Mouse (Mus musculus) neural tube, embryonic 14.5 days (tissue): ENCODE results near the gene Atoh8. TPM values are rescaled to one million over a fixed set of nuclear protein-coding genes. Genes with fewer than 3 reads are reported as not detected.

Source experiments
- ATAC-seq: fragments of 200-750 bp; cut with Nextera tagmentation; 2 replicates; pipeline ENCODE4 v1.8.0; 2017; ENCODE audit warnings: low read depth, mild to moderate bottlenecking, moderate TSS enrichment, moderate library complexity
- H3K27ac ChIP-seq: fragments of 300-500 bp; sonication (generic); 2 replicates; pipeline ENCODE4 v1.5.1; 2014; ENCODE audit warnings: low read depth, mild to moderate bottlenecking, control low read depth, low read length, moderate library complexity, mixed read lengths
- H3K27me3 ChIP-seq: fragments of 300-500 bp; sonication (generic); 2 replicates; pipeline ENCODE4 v1.6.1; 2014; ENCODE audit warnings: low read length; ENCODE audit not compliant: control insufficient read depth, insufficient read depth
- H3K36me3 ChIP-seq: fragments of 300-500 bp; sonication (generic); 2 replicates; pipeline ENCODE4 v1.6.1; 2014; ENCODE audit warnings: low read length, mixed read lengths; ENCODE audit not compliant: control insufficient read depth, insufficient read depth
- H3K4me1 ChIP-seq: fragments of 300-500 bp; sonication (generic); 2 replicates; pipeline ENCODE4 v1.6.1; 2014; ENCODE audit warnings: low read length; ENCODE audit not compliant: control insufficient read depth, insufficient read depth
- H3K4me2 ChIP-seq: fragments of 300-500 bp; sonication (generic); 2 replicates; pipeline ENCODE4 v1.6.1; 2014; ENCODE audit warnings: mild to moderate bottlenecking, low read depth, low read length, control low read depth
- H3K4me3 ChIP-seq: fragments of 300-500 bp; sonication (generic); 2 replicates; pipeline ENCODE4 v1.5.1; 2014; ENCODE audit warnings: low read depth, low read length, control low read depth, mixed read lengths
- H3K9ac ChIP-seq: fragments of 300-500 bp; sonication (generic); replicated peaks from 2 replicates; pipeline ENCODE4 v1.6.1; 2014; ENCODE audit warnings: low read depth, mild to moderate bottlenecking, control low read depth, low read length, mixed read lengths
- H3K9me3 ChIP-seq: fragments of 300-500 bp; sonication (generic); 2 replicates; pipeline ENCODE4 v1.6.1; 2016; ENCODE audit warnings: low read length; ENCODE audit not compliant: control insufficient read depth
- WGBS: fragments of 180-500 bp; shearing (Covaris S2); extraction: QIAGEN DNeasy Blood & Tissue Kit; methylation state at CpG from one replicate; pipeline ENCODE4 v1.1.7; 2014; 5-methylcytosine and 5-hydroxymethylcytosine counted together
- polyA plus RNA-seq: library from polyadenylated mRNA; unstranded; fragments of >200 nt; fragmentation: Nextera tagmentation; extraction: Ambion mirVana; gene quantifications from 2 replicates; pipeline ENCODE4 v1.2.1, GENCODE M21; 2014

The Atoh8 gene
- 1.1 and 2.4 TPM in 2 replicates for polyA plus RNA-seq

DNA sequence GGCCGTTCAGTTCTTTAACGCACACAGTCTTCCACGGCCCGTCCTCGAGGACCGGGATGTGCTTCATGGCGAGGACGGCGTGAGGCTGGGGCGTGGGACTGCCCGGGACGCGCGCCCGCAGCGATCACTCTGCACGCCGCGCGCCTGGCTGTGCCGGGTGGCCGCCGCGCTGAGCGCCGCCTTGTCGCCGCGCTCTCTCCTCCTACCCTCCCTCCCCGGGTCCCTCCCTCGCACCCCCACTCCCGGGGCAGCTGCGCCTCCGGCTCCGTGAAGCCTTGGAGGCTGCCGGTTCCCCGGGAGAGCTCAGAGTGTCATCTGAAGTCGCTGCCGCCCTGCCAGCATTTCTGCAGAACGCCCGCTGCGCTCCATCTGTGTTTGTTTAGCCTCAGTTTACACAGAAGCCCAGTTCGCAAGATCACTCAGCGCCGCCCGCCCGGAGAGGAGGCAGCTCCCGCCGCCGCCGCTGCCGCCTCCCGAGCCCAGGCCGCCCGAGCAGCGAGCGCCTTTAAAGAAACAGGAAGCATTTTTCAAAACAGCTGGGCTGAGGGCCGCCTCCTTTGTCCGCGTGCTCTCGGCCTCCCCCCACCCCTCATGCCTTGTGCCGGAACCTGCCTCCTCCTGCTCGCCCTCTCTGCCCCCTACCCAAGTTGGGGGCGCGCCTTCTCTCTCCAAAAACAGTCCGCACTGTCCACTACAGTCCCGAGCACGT is at the start of gene Atoh8:
Gene Atoh8 (minus strand): TSS at position 480 of the 709 bp plus-strand sequence.
- H3K9ac ChIP-seq = peak within 1 kb of the TSS; percentile 43
- no peaks in the 10 kb centered on the region for H3K9me3 ChIP-seq
- peak within 1 kb of the TSS; percentile 34; the same call in 1 of the 2 replicates for H3K27ac ChIP-seq
- peaks cover 21% of the 10 kb centered on the region for H3K4me1 ChIP-seq
- peak within 1 kb of the TSS; percentile 99 for H3K4me2 ChIP-seq
- H3K4me3 ChIP-seq = peak within 1 kb of the TSS; percentile 44
- peak; percentile 52 for ATAC-seq
- H3K36me3 ChIP-seq = no peaks in the 10 kb centered on the region
- peaks cover 27% of the 10 kb centered on the region for H3K27me3 ChIP-seq
- WGBS = under 1% methylated on average over 65 of the region's 68 CpGs

- WGBS = 27% methylated on average over 4 of the region's 4 CpGs
- no peaks in the 10 kb centered on the region for H3K9me3 ChIP-seq
These were observed 48.5 kb upstream of the Atoh8 start for GRCm38 (mm10) chr6:72283914-72284313.

DNA sequence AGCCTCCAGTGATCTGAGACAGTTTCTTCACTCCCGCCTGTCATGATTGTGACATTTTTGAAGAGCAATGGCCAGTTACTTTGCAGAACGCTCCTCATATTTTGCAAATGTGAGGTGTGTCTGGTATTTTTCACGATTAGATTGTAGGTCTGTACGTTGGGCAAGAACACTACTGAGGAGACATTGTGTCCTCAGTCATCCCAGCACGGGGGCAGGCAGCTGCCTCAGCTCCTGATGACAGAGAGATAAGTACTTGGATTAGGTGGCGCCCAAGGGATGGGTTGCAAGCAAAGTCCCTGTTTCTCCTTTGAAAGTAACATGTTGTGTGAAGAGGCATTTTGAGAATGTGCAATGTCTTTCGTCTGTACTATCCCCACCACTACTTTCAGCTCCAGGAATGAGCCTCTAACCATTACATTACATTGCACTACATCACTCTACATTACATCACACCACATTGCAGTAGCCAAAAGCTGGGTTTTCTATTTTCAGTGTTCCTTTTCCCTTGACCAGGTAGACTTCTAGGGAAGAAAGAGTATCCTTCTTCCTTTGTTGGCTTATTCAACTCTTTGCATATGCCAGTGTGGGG is 45.1 kb upstream of the Atoh8 start:
- H3K27me3 ChIP-seq = no peaks in the 10 kb centered on the region
- WGBS = 81% methylated on average over 7 of the region's 7 CpGs
- no peaks in the 10 kb centered on the region for H3K4me1 ChIP-seq
- no peaks in the 10 kb centered on the region for H3K9me3 ChIP-seq
- no peak overlapping the region for H3K27ac ChIP-seq
- no peak for ATAC-seq
- no peak overlapping the region for H3K9ac ChIP-seq
- no peak overlapping the region for H3K4me2 ChIP-seq
- H3K4me3 ChIP-seq = no peak overlapping the region
- H3K36me3 ChIP-seq = no peaks in the 10 kb centered on the region

More at GRCm38 (mm10) chr6:72283914-72284313, 48.5 kb upstream of the Atoh8 start:
- no peak overlapping the region for H3K9ac ChIP-seq
- H3K27me3 ChIP-seq = no peaks in the 10 kb centered on the region
- H3K4me1 ChIP-seq = no peaks in the 10 kb centered on the region
- no peak overlapping the region for H3K27ac ChIP-seq
- H3K4me2 ChIP-seq = no peak overlapping the region
- no peak overlapping the region for H3K4me3 ChIP-seq
- no peak for ATAC-seq
- H3K36me3 ChIP-seq = no peaks in the 10 kb centered on the region

DNA sequence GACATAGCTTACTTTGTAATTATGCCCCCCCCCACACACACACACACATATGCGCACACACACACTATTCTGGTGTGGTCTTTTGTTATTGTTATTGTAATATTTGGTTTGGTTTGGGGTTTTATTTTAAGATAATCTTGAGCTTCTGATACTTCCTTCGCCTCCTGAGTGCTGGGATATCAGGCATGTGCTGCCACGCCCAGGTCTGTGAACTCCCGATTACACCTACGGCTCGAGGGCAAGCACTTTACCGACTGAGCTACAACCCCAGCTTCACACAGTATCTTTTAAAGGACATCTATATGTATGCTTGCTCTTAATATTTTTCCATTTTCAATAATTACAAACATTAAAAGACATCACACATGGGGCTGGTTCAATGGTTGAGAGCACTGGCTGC is 44.1 kb upstream of the Atoh8 start:
- Histone ChIP-seq H3K36me3 (no peaks in the 10 kb centered on the region), H3K9me3 (no peaks in the 10 kb centered on the region), H3K4me1 (no peaks in the 10 kb centered on the region), H3K4me2 (no peak overlapping the region), H3K9ac (no peak overlapping the region), H3K27me3 (no peaks in the 10 kb centered on the region), H3K27ac (no peak overlapping the region), H3K4me3 (no peak overlapping the region)
- WGBS = 90% methylated on average over 7 of the region's 7 CpGs
- no peak for ATAC-seq

DNA sequence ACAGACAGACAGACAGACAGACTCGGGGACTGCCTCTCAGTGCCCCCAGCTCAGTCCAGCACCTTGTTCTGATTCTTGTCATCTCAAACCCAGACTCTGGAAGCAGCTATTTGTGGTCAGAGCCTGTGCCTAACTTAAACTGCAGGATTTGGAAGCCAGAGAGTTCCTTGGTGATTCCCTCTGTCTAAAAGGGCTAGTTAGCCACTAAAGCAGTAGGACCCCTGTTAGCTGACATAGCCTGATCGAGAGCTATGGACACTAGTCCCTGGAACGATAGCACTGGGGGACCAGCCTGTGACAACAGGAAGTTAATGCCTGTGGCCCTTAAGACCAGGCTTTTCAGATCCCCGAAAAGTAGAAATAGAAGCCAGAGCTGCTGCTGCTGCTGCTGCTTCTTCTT is 43.5 kb upstream of the Atoh8 start:
- no peak for ATAC-seq
- Histone ChIP-seq H3K27ac (no peak overlapping the region), H3K4me1 (no peaks in the 10 kb centered on the region), H3K36me3 (no peaks in the 10 kb centered on the region), H3K27me3 (no peaks in the 10 kb centered on the region), H3K9me3 (no peaks in the 10 kb centered on the region), H3K9ac (no peak overlapping the region), H3K4me3 (no peak overlapping the region), H3K4me2 (no peak overlapping the region)
- 70% methylated on average over 4 of the region's 4 CpGs for WGBS

DNA sequence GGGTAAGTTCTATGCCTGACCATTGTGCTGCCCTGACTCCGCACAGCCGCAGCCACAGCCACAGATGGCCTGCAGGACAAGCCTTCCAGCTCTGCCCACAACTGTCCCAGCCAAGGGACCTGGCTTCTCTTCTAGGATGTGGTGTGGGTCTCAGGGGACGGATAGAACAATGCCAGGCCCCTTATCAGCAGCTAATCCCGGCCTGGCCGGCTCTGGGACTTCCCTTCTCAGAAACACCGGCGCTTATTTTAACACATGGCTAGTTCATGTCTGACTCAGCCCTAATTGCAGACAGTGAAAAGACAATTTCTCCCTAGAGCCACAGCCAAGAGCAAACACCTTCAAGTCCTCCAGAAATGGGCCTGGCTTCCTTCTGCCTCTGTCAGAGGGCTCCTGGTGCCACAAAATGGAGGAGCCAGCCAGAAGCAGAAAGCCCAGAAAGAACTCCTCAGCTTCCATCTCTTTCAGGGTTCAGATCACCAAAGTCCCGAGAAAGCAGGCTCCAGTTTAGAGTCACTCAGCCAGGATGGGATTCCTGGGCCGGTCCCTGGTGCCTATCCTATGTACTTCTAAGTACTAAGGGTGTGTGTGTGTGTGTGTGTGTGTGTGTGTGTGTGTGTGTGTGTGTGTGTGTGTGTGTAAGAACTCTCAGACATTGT is 42.3 kb upstream of the Atoh8 start:
- Histone ChIP-seq H3K4me2 (no peak overlapping the region), H3K27ac (no peak overlapping the region), H3K9ac (no peak overlapping the region), H3K4me3 (no peak overlapping the region), H3K27me3 (no peaks in the 10 kb centered on the region), H3K4me1 (no peaks in the 10 kb centered on the region), H3K36me3 (no peaks in the 10 kb centered on the region), H3K9me3 (no peaks in the 10 kb centered on the region)
- 79% methylated on average over 9 of the region's 9 CpGs for WGBS
- ATAC-seq = no peak

- no peak overlapping the region for H3K4me2 ChIP-seq
- no peak for ATAC-seq
- H3K27me3 ChIP-seq = no peaks in the 10 kb centered on the region
- H3K9me3 ChIP-seq = no peaks in the 10 kb centered on the region
- no peak overlapping the region for H3K4me3 ChIP-seq
- H3K4me1 ChIP-seq = no peaks in the 10 kb centered on the region
- no peak overlapping the region for H3K9ac ChIP-seq
- no peak overlapping the region for H3K27ac ChIP-seq
- 86% methylated on average over 13 of the region's 13 CpGs for WGBS
- H3K36me3 ChIP-seq = no peaks in the 10 kb centered on the region
These were observed 41.6 kb upstream of the Atoh8 start for GRCm38 (mm10) chr6:72276972-72277441.

GRCm38 (mm10) chr6:72276141-72276540 is 40.8 kb upstream of the Atoh8 start:
- WGBS = 92% methylated on average over 6 of the region's 6 CpGs
- ATAC-seq = no peak

GRCm38 (mm10) chr6:72275527-72275926 is 40.1 kb upstream of the Atoh8 start:
- WGBS = 81% methylated on average over 4 of the region's 4 CpGs
- Histone ChIP-seq H3K4me3 (no peak overlapping the region), H3K9ac (no peak overlapping the region), H3K4me2 (no peak overlapping the region), H3K9me3 (no peaks in the 10 kb centered on the region), H3K27me3 (no peaks in the 10 kb centered on the region), H3K36me3 (no peaks in the 10 kb centered on the region), H3K4me1 (no peaks in the 10 kb centered on the region), H3K27ac (no peak overlapping the region)
- ATAC-seq = no peak

More at GRCm38 (mm10) chr6:72276141-72276540, 40.8 kb upstream of the Atoh8 start:
- H3K9me3 ChIP-seq = no peaks in the 10 kb centered on the region
- no peak overlapping the region for H3K4me2 ChIP-seq
- H3K4me3 ChIP-seq = no peak overlapping the region
- no peak overlapping the region for H3K9ac ChIP-seq
- H3K27ac ChIP-seq = no peak overlapping the region
- H3K4me1 ChIP-seq = no peaks in the 10 kb centered on the region
- H3K36me3 ChIP-seq = no peaks in the 10 kb centered on the region
- H3K27me3 ChIP-seq = no peaks in the 10 kb centered on the region
